Mouse (Mus musculus) embryonic stem cell, embryonic (primary cell): Measurements from ENCODE around the gene Sh2d3c.

Experiments used
- CTCF ChIA-PET, 4 experiments: fragments of 300-600 bp in 2 of 4; fragments of 350-600 bp in 2 of 4; sonication (Branson Sonifier 250); formaldehyde crosslinking; loops; one replicate each; lab custom pipeline; 2022; ENCODE audit warnings: inconsistent platforms in 2 of 4; lab: Charles Lee
- POLR2A ChIA-PET, 4 experiments: fragments of 300-600 bp in 2 of 4; fragments of 350-600 bp in 2 of 4; sonication (Branson Sonifier 250); formaldehyde crosslinking; loops; one replicate each; lab custom pipeline; 2022; ENCODE audit warnings: antibody characterized with exemption in 4 of 4, inconsistent platforms in 1 of 4; lab: Charles Lee

The Sh2d3c gene

GRCm38 (mm10) chr2:32749082-32749481 lies 28.2 kb downstream of the Sh2d3c start:
- CTCF ChIA-PET = no interaction called here
- POLR2A ChIA-PET = interaction anchor here in 1 of 4 experiments (1.0 kb wide), 1 partner anchor 22 kb away, joined by 3 read pairs; no protein-coding TSS in a partner anchor

GRCm38 (mm10) chr2:32750199-32750598 lies 29.3 kb downstream of the Sh2d3c start:
- ChIA-PET POLR2A (interaction anchor here in 2 of 4 experiments (0.6 to 2.6 kb wide), 17 partner anchors 8 to 232 kb away, joined by 3 to 14 read pairs (median 4); partner anchors contain the start of genes 6330409D20Rik (in 1 of the 2), Fpgs (in 1 of the 2), Lrsam1 (in 1 of the 2) and Rpl12 (in 1 of the 2)), CTCF (interaction anchor here in 1 of 4 experiments (0.8 to 2.0 kb wide), 9 partner anchors 17 to 178 kb away, joined by 3 to 10 read pairs (median 3); no protein-coding TSS in a partner anchor)

- ChIA-PET CTCF (interaction anchor here (0.5 to 2.0 kb wide), 20 partner anchors 8 to 177 kb away, joined by 3 to 10 read pairs (median 3); no protein-coding TSS in a partner anchor), POLR2A (interaction anchor here (0.6 to 2.6 kb wide), 32 partner anchors 9 to 414 kb away, joined by 3 to 14 read pairs (median 3); partner anchors contain the start of genes 6330409D20Rik (in 1 of the 4), Cdk9 (in 1 of the 4), Fpgs (in 1 of the 4) and Lrsam1 (in 1 of the 4))
Measured at GRCm38 (mm10) chr2:32750887-32751664, 30.2 kb downstream of the Sh2d3c start.

- POLR2A ChIA-PET = interaction anchor here (0.5 to 2.6 kb wide), 22 partner anchors 10 to 414 kb away, joined by 3 to 14 read pairs (median 4); partner anchors contain the start of genes 6330409D20Rik (in 1 of the 4), Cdk9 (in 1 of the 4) and Fpgs (in 1 of the 4)
- CTCF ChIA-PET = interaction anchor here in 3 of 4 experiments (0.6 to 2.0 kb wide), 14 partner anchors 8 to 177 kb away, joined by 3 to 10 read pairs (median 3); no protein-coding TSS in a partner anchor
Measured at GRCm38 (mm10) chr2:32751665-32752033, 30.8 kb downstream of the Sh2d3c start.

GRCm38 (mm10) chr2:32752181-32752580 lies 31.3 kb downstream of the Sh2d3c start:
- ChIA-PET CTCF (interaction anchor here in 3 of 4 experiments (0.6 to 2.0 kb wide), 9 partner anchors 9 to 172 kb away, joined by 3 to 10 read pairs (median 4); no protein-coding TSS in a partner anchor), POLR2A (interaction anchor here in 3 of 4 experiments (0.5 to 2.6 kb wide), 14 partner anchors 10 to 436 kb away, joined by 3 to 14 read pairs (median 4); partner anchors contain the start of gene 6330409D20Rik (in 1 of the 3))

- POLR2A ChIA-PET = interaction anchor here in 3 of 4 experiments (0.6 to 5.2 kb wide), 41 partner anchors 10 to 225 kb away, joined by 3 to 28 read pairs (median 4); partner anchors contain the start of genes Cdk9 (in 2 of the 3), Fpgs (in 1 of the 3), Lrsam1 (in 1 of the 3) and Rpl12 (in 1 of the 3)
- CTCF ChIA-PET = interaction anchor here (0.5 to 4.1 kb wide), 65 partner anchors 8 to 614 kb away, joined by 3 to 35 read pairs (median 6); partner anchors contain the start of genes Cdk9 (in 2 of the 4), Ptrh1 (in 2 of the 4), Ttc16 (in 2 of the 4) and 6330409D20Rik (in 1 of the 4)
Measured at GRCm38 (mm10) chr2:32756674-32757055, 35.8 kb downstream of the Sh2d3c start.

- POLR2A ChIA-PET = interaction anchor here in 3 of 4 experiments (0.5 to 5.2 kb wide), 49 partner anchors 9 to 268 kb away, joined by 3 to 28 read pairs (median 4); partner anchors contain the start of genes Cdk9 (in 2 of the 3), Fpgs (in 1 of the 3), Lrsam1 (in 1 of the 3) and Rpl12 (in 1 of the 3)
- CTCF ChIA-PET = interaction anchor here (0.5 to 4.1 kb wide), 99 partner anchors 8 to 875 kb away, joined by 3 to 35 read pairs (median 5); partner anchors contain the start of genes 6330409D20Rik (in 2 of the 4), Cdk9 (in 2 of the 4), Ptrh1 (in 2 of the 4) and Ttc16 (in 2 of the 4)
Measured at GRCm38 (mm10) chr2:32757056-32757845, 36.4 kb downstream of the Sh2d3c start, which contains the start of gene Tor2a. Gene Tor2a, plus strand, starts transcription at chr2:32757234.

GRCm38 (mm10) chr2:32758503-32758902 lies 37.6 kb downstream of the Sh2d3c start:
- POLR2A ChIA-PET = interaction anchor here in 3 of 4 experiments (0.6 to 5.2 kb wide), 7 partner anchors 8 to 523 kb away, joined by 3 to 28 read pairs (median 3); no protein-coding TSS in a partner anchor
- CTCF ChIA-PET = interaction anchor here in 3 of 4 experiments (0.6 to 4.1 kb wide), 22 partner anchors 8 to 375 kb away, joined by 3 to 35 read pairs (median 8); no protein-coding TSS in a partner anchor

GRCm38 (mm10) chr2:32759001-32759400 lies 38.1 kb downstream of the Sh2d3c start:
- CTCF ChIA-PET = interaction anchor here in 2 of 4 experiments (1.3 to 4.1 kb wide), 7 partner anchors 20 to 153 kb away, joined by 3 to 35 read pairs (median 8); no protein-coding TSS in a partner anchor
- POLR2A ChIA-PET = interaction anchor here in 3 of 4 experiments (0.6 to 5.2 kb wide), 7 partner anchors 8 to 524 kb away, joined by 3 to 28 read pairs (median 4); no protein-coding TSS in a partner anchor

- ChIA-PET CTCF (interaction anchor here in 1 of 4 experiments (0.9 kb wide), 1 partner anchor 53 kb away, joined by 3 read pairs; no protein-coding TSS in a partner anchor), POLR2A (interaction anchor here in 2 of 4 experiments (1.0 to 2.2 kb wide), 6 partner anchors 10 to 133 kb away, joined by 3 to 5 read pairs (median 3); partner anchors contain the start of genes Cfap157 (in 1 of the 2), Ptrh1 (in 1 of the 2) and Ttc16 (in 1 of the 2))
Measured at GRCm38 (mm10) chr2:32761361-32761760, 40.5 kb downstream of the Sh2d3c start.

- ChIA-PET CTCF (interaction anchor here in 2 of 4 experiments (0.7 to 1.5 kb wide), 3 partner anchors 17 to 72 kb away, joined by 3 to 5 read pairs (median 3); no protein-coding TSS in a partner anchor), POLR2A (interaction anchor here in 3 of 4 experiments (0.6 to 2.2 kb wide), 10 partner anchors 10 to 133 kb away, joined by 3 to 5 read pairs (median 3); partner anchors contain the start of genes Cdk9 (in 2 of the 3), Cfap157 (in 1 of the 3), Ptrh1 (in 1 of the 3) and Ttc16 (in 1 of the 3))
Measured at GRCm38 (mm10) chr2:32761859-32762258, 41.0 kb downstream of the Sh2d3c start.

GRCm38 (mm10) chr2:32763353-32763752 lies 42.5 kb downstream of the Sh2d3c start:
- CTCF ChIA-PET = interaction anchor here (0.5 to 1.5 kb wide), 6 partner anchors 18 to 191 kb away, joined by 3 to 4 read pairs (median 3); no protein-coding TSS in a partner anchor
- POLR2A ChIA-PET = interaction anchor here in 2 of 4 experiments (1.2 to 2.2 kb wide), 3 partner anchors 12 to 58 kb away, joined by 4 to 5 read pairs (median 4); partner anchors contain the start of genes Ptrh1 (in 1 of the 2) and Ttc16 (in 1 of the 2)

GRCm38 (mm10) chr2:32767241-32767640 lies 46.4 kb downstream of the Sh2d3c start:
- POLR2A ChIA-PET = interaction anchor here in 3 of 4 experiments (0.8 to 4.3 kb wide), 8 partner anchors 8 to 364 kb away, joined by 3 to 28 read pairs (median 3); partner anchors contain the start of genes Tor2a (in 3 of the 3), Garnl3 (in 1 of the 3), Ptrh1 (in 1 of the 3) and Ttc16 (in 1 of the 3)

GRCm38 (mm10) chr2:32768661-32769285 lies 47.9 kb downstream of the Sh2d3c start:
- CTCF ChIA-PET = interaction anchor here in 3 of 4 experiments (0.6 to 2.2 kb wide), 8 partner anchors 8 to 90 kb away, joined by 3 to 7 read pairs (median 5); partner anchors contain the start of gene Tor2a (in 3 of the 3)
- POLR2A ChIA-PET = interaction anchor here in 3 of 4 experiments (0.6 to 4.3 kb wide), 9 partner anchors 12 to 363 kb away, joined by 3 to 28 read pairs (median 3); partner anchors contain the start of genes Fpgs (in 1 of the 3), Garnl3 (in 1 of the 3) and Tor2a (in 1 of the 3)

More at GRCm38 (mm10) chr2:32767241-32767640, 46.4 kb downstream of the Sh2d3c start:
- CTCF ChIA-PET = interaction anchor here in 3 of 4 experiments (0.6 to 4.1 kb wide), 8 partner anchors 9 to 897 kb away, joined by 4 to 13 read pairs (median 6); partner anchors contain the start of gene Tor2a (in 2 of the 3)
